Mouse (Mus musculus): ENCODE data around the gene Bola2.
A peak's percentile ranks its signal among the peaks of the same experiment; 100 is the strongest.
"Not testable (repeated sequence)": the region's sequence is repeated elsewhere in the genome, so short reads cannot be mapped to it uniquely, and the experiment has no call there.

Bola2 gene

GRCm38 (mm10) chr7:126710266-126710665 lies 15.1 kb downstream of the Bola2 start:
- DNase-seq = no peak

DNA sequence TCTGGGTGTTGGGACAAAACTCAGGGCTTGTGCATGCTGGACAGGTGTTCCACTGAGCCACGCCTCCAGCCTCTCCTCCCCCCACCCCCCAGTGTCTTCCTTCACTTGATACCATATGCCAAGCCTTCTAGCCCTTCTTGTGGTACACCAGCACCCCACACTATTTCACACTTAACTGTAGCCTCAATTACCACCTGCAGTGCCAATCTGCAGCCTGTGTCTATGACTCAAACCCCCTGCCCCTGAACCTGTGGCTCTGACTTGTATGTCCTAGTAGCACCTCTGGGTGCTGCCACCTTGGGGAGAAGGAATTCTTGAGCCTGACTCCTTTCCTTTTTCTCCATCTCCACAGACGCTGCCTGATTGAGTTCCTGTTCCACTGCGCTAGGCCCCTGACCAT lies 16.7 kb downstream of the Bola2 start:
- no peak for DNase-seq

DNA sequence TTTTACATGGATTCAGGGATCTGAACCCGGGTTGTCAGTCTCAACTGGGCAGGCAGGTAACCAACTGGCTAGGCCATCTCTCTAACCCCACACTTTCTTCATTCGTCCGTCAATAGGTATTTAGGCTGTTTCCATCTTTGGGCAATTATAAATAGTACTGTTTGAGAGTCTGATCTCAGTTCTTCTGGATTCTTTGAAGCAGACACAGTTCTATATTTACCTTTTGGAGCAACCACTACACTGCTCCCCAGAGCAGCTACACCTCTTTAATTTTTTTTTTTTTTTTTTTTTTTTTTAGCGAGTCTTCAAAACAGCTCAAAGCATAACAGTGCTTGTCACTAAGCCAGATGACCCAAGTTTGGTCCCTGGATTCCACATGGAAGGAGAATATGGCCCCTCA lies 20.5 kb downstream of the Bola2 start:
- no peak for DNase-seq

- no peak for DNase-seq
Observed at GRCm38 (mm10) chr7:126717566-126717965, 22.4 kb downstream of the Bola2 start.

DNA sequence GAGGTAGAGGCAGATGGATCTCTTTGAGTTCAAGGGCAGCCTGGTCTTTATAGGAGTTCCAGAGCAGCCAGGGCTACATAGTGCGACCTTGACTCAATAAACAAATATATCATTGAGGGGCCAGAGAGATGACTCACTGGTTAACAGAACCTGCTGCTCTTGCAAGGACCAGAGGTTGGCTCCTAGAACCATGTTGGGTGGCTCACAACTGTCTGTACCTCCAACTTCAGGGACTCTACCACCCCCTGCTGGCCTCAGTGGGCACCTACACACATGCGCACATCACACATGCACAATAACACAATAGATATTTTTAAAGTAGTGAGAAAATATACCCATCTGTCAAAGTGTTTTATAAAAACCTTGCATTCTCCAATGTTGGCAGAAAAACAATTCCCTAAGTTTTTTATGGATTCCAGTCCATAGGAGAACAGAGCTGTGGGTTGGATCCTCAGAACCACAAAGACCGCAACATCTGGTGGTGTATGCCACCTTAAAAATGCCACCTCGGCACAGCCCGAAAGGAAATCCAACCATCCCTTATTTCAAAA lies 23.7 kb downstream of the Bola2 start:
- DNase-seq = no peak

DNA sequence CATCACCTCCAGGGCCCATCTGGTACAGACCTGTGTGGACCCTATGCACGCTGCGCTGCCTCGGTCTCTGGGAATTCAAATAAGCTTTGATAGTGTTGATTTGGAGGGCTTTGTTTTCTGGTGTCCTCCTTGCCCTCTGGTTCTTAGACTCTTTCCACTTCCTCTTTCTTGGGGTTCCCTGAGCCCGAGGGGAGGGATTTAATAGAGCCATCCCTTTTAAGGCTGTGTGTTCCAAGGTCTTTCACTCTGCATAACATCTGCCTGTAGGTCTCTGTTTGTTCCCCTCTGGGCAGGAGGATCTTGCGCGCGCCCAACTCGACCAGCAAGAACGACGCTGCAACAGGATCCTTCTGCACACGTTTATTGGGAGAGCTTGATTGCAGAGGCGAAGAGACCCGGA lies 26.4 kb downstream of the Bola2 start:
- DNase-seq = no peak

- no peak for DNase-seq
Observed at GRCm38 (mm10) chr7:126725077-126725476, 29.9 kb downstream of the Bola2 start.

DNA sequence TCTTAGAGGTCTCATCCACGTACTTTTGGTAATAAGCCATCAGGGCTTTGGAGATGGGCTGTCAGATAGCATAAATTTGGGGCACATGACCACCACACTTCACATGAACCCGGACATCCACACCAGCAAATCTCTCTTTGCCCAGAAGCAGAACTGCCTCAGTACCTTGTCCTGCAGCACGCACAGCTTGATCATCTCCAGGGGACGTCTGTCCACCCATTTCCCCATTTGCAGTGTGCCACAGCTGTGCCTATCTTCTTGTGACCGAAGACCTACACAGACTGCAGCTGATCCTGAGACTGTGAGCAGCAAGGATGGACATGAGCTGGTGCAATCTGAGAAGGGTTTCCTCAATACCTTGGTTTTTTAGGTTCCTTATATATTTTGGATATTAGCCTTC lies 30.5 kb downstream of the Bola2 start:
- DNase-seq = no peak

- DNase-seq = not testable (repeated sequence)
Observed at GRCm38 (mm10) chr7:126730256-126730789, 35.1 kb downstream of the Bola2 start.

DNA sequence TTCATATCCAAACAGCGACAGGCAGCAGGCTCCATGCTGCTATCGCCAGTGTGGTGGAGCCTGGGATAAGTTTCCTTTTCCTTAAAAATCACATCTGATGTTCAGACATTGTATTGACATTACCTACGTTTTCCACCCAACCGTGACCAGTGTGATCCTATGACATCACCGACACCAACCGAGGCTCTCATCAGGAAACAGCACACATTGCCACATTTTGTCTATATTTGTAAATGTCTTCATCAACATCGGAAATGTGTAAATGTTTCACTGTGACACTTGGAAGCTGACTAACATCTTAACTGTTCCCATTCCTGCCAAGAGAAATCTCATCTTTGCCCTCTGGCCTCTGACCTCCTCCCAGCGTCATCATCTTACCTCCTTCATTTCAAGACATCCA lies 40.9 kb downstream of the Bola2 start:
- DNase-seq = no peak

GRCm38 (mm10) chr7:126739551-126739950 lies 44.4 kb downstream of the Bola2 start:
- no peak for DNase-seq

GRCm38 (mm10) chr7:126740132-126740735 lies 45.0 kb downstream of the Bola2 start:
- no peak for DNase-seq

- no peak for DNase-seq
Observed at GRCm38 (mm10) chr7:126740977-126741376, 45.8 kb downstream of the Bola2 start.

- no peak for DNase-seq
Observed at GRCm38 (mm10) chr7:126741452-126741851, 46.3 kb downstream of the Bola2 start.

DNA sequence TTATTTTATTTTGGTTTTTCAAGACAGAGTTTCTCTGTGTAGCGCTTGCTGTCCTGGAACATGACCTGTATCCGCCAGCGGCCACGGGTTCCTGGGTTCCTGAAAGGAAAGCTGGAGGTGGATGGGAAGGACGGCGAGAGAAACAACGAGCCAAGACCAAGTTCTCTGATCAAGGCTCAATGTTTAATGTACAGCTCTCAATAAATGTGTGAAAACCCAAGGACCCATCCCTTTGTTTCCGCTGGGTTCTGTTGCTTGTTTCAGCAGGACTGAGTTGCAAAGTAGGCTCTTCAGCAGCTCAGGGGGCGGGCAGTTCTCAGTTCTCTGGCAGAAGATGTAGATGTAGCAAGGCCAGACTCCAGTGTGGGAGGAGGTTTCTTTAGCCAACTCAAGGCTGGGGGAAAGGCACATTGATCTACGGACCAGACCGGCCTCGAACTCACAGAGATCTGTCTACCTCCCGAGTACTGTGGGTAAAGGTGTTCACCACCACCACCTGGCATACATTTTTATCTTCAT lies 46.8 kb downstream of the Bola2 start:
- DNase-seq = no peak

DNA sequence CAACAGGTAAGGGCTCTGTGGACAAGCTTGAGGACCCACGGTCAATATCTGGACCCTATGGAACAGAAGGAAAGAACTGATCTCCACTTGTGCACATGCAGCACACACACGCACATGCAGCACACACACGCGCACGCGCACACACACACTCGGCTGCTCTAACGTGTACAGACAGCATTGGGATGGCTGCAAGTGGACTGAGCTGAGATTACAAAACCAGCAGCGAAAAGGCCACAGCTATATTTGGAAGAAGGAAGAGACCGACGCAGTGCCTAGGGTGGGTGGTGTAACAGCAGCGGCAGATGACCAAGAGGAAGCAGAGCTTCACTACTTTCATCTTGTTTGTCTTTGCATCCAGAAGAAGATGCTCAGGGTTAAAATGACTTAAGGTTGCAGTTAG lies 50.9 kb downstream of the Bola2 start:
- DNase-seq = no peak

DNA sequence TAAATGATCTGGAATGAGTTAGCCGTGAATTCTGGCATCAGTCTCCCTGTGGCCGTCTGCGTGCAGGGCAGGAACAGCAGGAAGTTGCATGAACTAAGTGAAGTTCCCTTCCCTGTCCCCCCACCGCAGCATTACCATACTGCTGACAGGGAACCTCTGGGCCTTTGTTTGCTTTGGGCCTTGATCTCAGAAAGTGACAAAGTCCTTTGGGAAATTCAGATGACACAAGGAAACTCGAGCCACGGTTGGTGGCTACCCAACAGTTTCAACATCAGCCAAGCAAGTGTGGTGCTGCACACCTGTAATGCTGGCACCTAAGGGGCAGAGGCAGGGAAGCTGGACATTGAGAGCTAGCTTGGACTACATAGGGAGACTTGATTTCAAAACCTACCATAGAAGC lies 51.6 kb downstream of the Bola2 start:
- no peak for DNase-seq

DNA sequence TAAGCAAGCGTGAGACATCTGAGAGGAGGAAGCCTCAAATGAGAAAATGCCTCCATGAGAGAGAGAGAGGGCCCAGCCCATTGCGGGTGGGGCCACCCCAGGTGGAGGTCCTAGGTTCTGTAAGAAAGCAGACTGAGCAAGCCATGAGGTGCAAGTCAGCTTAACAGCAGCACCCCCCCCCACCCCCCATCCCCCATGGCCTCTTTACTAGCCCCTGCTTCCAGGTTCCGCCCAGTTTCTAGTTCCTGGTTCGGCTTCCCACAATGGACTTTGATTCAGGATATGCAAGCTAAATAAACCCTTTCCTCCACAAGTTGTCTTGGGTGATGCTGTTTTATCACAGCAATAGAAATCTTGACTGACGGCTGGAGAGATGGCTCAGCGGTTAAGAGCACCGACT lies 53.6 kb downstream of the Bola2 start:
- peak in 1 of 2 experiments; percentile 0 for DNase-seq
